Mouse (Mus musculus) adrenal gland, postnatal 4 days (tissue): ENCODE results near the gene Wdr61. TPM values are rescaled to one million over a fixed set of nuclear protein-coding genes. Genes with fewer than 3 reads are reported as not detected.
A peak's percentile ranks its signal among the peaks of the same experiment; 100 is the strongest.

ENCODE experiments used
- DNase-seq, 2 experiments: peaks; one replicate each; pipeline ENCODE4 v3.0.0; 2021 to 2022; ENCODE audit warnings: low spot score in 2 of 2, mixed read lengths in 2 of 2
- long read RNA-seq, 2 experiments: library from polyadenylated mRNA; stranded (forward); transcript quantifications; one replicate each; pipeline ENCODE4 v2.0.0; 2021
- total RNA-seq, 2 experiments: library from RNA; stranded (reverse); gene quantifications; 2 replicates each; pipeline ENCODE4 v1.2.3; 2021

The Wdr61 gene
- 10 to 100 TPM; 81.2 to 81.3 TPM for total RNA-seq
- long read RNA-seq, experiment 1, transcript Wdr61-203 (11 exons, 1,290 nt), result minor isoform, 23 of 72 reads
- long read RNA-seq, experiment 1, transcript Wdr61-201 (11 exons, 1,187 nt), result major isoform, 26 of 72 reads
- long read RNA-seq, experiment 1, partial matches to known transcripts, result 17 of 72 reads
- long read RNA-seq, experiment 1, other reads (novel, unspliced or antisense), result 6 of 72 reads
- long read RNA-seq, experiment 2, transcript Wdr61-201 (11 exons, 1,187 nt), result minor isoform, 24 of 114 reads
- long read RNA-seq, experiment 2, transcript Wdr61-203 (11 exons, 1,290 nt), result major isoform, 34 of 114 reads
- long read RNA-seq, experiment 2, partial matches to known transcripts, result 49 of 114 reads
- long read RNA-seq, experiment 2, other reads (novel, unspliced or antisense), result 5 of 114 reads

DNA sequence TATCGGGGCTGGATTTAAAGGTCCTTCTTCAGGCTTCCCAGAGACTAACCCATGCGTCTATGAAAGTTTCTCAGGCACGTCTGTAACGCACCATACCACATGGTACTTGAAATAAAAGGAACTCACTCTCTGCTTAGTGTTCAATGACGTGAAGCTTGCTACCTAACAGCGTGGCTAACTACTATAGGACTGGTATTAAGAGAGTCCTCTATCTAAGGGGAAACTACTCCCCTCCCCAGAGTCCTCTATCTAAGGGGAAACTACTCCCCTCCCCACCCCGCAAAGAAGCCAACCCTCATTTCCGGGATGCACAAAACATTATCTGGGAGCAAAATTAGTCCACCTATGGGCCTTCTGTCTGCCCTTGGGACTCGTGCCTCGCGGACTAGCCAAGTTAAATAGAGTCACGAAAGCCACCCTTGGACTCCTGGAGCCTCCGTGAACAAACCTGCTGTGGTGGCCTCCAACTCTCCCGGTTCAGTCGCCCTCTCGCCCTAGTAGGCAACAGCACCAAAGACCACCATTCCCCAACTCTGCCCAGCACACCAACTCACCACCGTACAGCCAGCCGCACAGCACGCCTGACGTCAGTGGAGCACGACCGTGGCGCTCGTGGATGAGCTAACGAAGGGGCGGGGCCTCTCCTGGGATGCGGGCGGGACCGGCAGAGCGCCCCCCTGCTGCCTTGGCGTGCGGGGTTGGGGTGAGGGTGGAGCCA, at the start of gene Wdr61:
TSS of gene Wdr61 (minus strand) at position 599 of the 718 bp plus-strand sequence.
- DNase-seq, result peak; percentile 96 to 98

DNA sequence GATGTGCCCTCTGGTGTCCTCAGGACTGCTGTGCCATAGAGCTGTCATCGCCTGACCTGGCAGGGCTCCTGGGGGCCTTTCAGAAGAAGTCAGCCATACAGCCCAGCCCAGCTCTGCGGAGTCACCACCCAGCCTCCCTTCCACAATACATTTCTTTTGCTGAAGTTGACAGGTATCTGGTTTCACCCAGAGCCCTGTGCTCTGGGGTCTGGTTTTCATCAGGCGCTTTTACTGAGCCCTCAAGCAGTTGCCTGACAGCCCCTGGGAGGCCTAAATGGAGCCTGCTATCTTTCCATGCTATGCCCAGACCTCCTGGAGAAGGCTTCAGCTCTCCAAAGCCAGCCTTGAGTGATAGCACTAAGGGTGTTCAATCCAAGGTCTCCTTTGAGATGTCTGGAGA, 49.7 kb upstream of the Wdr61 start:
- DNase-seq, result no peak

- no peak for DNase-seq
Measured at GRCm38 (mm10) chr9:54782504-54782903, 48.2 kb upstream of the Wdr61 start.

DNA sequence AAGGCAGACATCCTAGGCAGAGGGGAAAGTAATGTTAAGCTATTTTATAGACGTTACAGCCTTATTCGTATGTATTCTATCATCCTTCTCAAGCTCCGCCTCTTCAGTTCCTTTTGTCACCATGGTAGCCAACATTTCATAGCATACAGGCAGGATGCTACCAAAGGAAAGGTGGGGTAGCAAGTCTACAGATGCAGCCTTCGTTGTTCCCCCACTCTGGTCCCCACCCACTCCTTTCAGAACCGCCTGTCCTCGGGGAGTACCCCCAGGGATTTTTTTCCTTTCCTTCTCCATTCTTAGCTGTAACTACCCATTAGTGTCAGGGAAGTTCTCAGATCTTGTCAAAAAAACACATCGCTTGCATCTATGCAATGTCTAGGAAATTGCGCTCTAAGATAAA, 45.0 kb upstream of the Wdr61 start:
- DNase-seq, result no peak

- no peak for DNase-seq
Measured at GRCm38 (mm10) chr9:54776451-54776982, 42.2 kb upstream of the Wdr61 start.

- no peak for DNase-seq
Measured at GRCm38 (mm10) chr9:54770140-54770780, 35.9 kb upstream of the Wdr61 start.

DNA sequence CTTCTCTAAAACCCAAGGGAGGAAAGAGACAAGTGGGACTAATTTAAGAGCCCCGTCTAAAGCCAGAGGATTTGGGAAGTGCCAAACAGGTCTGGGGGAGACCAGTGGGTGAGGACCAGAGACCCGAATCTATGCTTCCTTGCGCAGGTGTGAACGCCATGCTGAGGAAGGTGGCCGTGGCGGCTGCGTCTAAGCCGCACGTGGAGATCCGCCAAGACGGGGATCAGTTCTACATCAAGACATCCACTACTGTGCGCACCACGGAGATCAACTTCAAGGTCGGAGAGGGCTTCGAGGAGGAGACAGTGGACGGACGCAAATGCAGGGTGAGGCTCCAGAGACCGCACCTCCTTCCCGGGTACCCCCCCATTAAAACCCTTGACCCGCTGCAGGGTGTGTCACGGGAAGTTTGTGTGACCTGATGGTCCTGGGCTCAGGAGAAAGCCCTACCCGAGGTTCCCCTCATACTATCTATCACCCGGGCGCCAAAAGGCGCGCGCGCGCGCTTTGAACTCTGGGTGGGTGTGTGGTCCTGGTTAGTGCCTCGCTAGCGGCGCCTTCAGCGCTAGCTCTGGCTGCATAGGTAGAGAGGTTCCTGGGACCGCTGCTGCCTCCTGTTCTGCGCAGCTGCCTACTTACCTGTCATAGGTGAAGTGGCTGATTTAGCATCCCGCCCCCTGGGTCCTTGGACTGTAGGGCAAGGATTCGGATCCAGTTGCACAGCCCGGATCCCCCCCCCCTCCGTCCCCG, 31.2 kb upstream of the Wdr61 start:
- DNase-seq, result no peak

DNA sequence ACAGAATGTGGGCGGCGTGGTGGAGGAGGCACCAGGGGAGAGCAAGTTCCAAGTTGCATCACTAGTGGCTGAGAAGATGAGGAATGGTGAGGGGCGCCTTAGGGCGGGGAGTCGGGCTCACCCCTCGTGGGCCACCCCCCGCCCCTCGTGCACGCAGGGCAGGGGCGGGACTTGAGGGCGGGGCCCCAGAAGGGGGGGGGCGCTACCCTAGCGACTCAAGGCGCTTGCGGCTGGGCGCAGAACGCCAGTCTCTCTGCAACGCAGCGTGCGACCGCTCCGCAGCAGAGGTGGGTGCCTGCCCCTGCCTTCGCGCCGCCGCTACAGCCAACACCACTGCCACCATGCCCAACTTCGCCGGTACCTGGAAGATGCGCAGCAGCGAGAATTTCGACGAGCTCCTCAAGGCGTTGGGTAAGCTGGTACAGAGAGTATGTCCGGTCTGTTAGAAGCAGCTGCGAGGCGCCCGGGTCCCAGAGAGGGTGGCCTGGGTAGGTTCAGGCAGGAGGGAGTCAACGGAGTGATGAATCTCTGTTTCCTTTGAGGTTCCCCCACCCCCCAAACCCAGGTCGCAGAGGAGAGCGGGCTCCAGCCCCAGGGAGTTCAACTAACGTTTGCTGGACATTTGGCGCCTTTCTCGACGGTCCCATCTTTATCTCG, 30.4 kb upstream of the Wdr61 start, which contains the start of gene Crabp1:
TSS of gene Crabp1 (plus strand) at position 188 of the 657 bp plus-strand sequence.
- DNase-seq, result no peak

- no peak for DNase-seq
Measured at GRCm38 (mm10) chr9:54764091-54764490, 29.8 kb upstream of the Wdr61 start.

DNA sequence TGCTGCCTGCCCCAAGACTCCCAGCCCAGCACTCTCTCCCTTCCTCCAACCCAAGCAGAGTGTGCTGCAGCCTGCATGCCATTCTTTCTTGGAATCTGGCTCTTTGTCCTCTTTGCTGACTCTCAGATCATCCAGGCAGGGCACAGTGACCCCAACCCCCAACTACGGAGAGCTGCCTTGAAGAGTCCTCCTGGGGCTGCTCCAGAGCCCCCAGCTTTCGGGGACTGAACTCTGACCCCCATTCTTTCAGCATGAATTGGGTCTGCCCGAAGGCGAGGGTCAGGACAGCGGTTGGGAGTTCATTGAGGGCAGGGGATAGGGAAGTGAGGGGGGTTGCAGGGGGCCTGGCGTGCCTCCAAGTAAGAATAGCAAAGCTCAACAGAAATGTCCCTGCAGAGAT, 25.3 kb upstream of the Wdr61 start:
- no peak for DNase-seq

DNA sequence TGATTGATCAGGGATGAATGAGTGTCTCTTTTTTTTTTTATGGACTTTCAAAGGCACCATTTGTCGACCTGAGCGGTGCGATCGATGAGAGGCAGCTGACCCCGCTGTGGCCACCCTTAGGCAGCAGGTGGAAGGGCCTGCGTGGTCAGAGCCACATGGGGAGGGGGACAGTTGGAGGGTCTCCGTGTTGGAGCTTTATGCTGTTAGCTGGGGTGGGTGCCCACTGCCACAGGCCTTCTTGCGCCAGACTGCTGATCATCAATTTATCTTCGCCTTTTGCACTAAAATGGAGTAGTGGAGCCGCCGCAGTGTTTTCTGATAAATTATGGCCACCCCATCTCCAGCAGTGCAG, 18.6 kb upstream of the Wdr61 start:
- no peak for DNase-seq

DNA sequence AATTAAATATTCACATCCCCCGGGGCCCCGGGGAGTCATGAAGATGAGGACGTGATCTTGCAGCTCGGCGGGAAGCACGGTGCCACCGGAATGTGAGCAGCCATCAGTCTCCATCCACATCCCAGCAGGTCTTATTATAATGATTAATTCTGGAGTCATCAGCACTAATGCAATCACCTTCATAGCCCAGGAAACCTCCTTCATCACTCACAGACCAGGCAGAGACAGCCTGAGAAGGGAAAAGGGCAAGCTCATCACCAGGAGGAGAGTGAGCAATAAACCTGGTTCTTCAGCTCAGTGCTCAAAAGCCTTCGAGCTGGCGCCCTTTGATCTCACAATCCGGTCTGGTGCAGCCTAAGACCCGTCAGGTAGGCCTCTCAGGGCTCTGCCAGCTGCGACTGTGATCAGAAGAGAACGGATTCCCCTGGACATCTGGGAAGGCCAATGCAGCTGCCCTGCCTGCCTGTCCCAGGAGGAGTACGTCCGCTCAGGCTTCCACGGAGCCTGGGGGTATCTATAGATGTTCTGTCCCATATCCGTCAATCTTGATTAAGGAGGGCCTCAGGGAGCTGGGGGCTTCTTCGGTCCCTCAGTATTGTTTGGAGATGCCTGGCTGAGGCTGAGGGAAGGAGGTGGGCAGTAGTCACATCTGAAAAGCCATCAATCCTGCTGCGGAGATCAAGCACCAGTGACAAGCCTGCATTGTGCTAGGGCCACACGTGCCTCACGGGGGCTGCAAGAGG, 18.1 kb upstream of the Wdr61 start:
- DNase-seq, result no peak

GRCm38 (mm10) chr9:54751684-54752083, 17.4 kb upstream of the Wdr61 start:
- DNase-seq, result no peak

- DNase-seq, result no peak
Measured at GRCm38 (mm10) chr9:54750215-54750981, 16.1 kb upstream of the Wdr61 start.

DNA sequence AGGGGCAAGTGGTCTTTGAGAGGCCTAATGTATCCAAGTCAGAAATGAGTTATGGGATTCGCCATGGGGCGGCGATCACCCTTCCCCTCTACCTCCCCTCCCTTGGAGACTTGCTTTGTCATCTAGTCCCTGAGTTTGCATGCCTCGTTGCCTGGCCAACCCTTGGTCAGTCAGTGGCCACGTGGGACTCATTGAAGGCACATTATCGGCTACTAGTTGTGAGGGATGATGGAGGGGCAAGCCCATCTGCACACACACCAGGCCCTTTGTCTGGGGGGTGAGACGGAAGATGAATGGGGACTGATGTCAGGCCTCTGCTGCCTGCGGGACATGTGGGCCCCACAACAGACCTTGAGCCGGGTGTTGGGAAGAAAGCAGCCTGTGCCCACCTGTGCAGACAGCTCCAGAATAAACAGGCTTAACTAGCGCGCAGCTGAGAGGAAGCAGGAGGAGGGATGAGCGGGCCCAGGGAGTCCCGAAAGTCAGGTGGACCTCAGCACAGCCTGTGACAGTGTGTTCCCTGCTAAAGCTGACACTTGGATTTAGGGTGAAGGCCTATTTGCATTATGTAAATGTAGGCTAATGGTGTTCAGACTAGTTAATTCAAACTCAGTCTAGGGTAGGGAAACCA, 11.5 kb upstream of the Wdr61 start:
- DNase-seq, result no peak

- no peak for DNase-seq
Measured at GRCm38 (mm10) chr9:54743891-54744290, 9.6 kb upstream of the Wdr61 start.

- peak in 1 of 2 experiments; percentile 17 for DNase-seq
Measured at GRCm38 (mm10) chr9:54738376-54738775, 4.1 kb upstream of the Wdr61 start.

- no peak for DNase-seq
Measured at GRCm38 (mm10) chr9:54736284-54736701, 2.0 kb upstream of the Wdr61 start.
